Mouse (Mus musculus) megakaryocyte, adult 5-6 weeks (primary cell): ENCODE results near the gene Pms2. TPM values are rescaled to one million over a fixed set of nuclear protein-coding genes. Genes with fewer than 3 reads are reported as not detected.

Source experiments
- ATAC-seq: 2 replicates; pipeline ENCODE4 v1.8.0; 2016; ENCODE audit warnings: mild to moderate bottlenecking, inconsistent platforms; ENCODE audit not compliant: poor library complexity, severe bottlenecking
- total RNA-seq, 2 experiments: library from RNA; stranded (forward) in 1 of 2; stranded (reverse) in 1 of 2; fragments of 153-499, 151-499 nt in 1 of 2; fragments of 221-1000, 200-1000 nt in 1 of 2; gene quantifications; 2 replicates each; pipeline versions ENCODE4 v1.2.3 to v1.2.4; 2015 to 2017

Pms2 gene
- total RNA-seq, 2 experiments from 2014 or later = 10.3 to 35.3 TPM

DNA sequence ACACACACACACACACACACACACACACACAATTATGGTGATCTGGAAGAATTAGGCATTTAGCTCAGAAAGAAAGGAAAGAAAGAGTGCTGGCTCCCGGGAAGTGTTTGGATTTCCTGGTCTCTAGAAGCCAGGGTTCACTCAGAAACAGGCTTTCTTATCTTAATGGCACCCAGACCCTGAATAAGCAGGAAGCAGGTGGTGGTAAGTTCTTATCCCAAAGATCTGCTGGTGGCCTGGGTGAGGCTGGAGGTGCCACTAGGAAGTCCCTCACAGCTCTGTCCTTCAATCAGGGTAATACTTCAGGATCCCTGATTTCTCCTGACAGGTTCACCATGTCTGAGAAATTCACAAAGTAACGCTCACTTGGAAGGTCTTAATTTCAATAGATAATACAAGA, 72.6 kb downstream of the Pms2 start:
- ATAC-seq = no peak

Other genes starting within 250 kb of the Pms2 start
- gene Usp42, start 177.7 kb upstream of the Pms2 start, total RNA-seq (2015) = 14.8 and 16.0 TPM in 2 replicates
- gene Usp42, start 177.7 kb upstream of the Pms2 start, total RNA-seq (2017) = 7.7 and 8.0 TPM in 2 replicates
- 26.5 and 31.4 TPM in 2 replicates for gene Eif2ak1, start 92.2 kb upstream of the Pms2 start, total RNA-seq (2015)
- 49.0 and 58.6 TPM in 2 replicates for gene Eif2ak1, start 92.2 kb upstream of the Pms2 start, total RNA-seq (2017)
- gene Ankrd61, start 12.3 kb upstream of the Pms2 start, total RNA-seq (2015) = not detected in 2 replicates
- not detected in 2 replicates for gene Ankrd61, start 12.3 kb upstream of the Pms2 start, total RNA-seq (2017)
- gene Aimp2, start 117 bp upstream of the Pms2 start, total RNA-seq (2015) = 24.9 and 27.5 TPM in 2 replicates
- gene Aimp2, start 117 bp upstream of the Pms2 start, total RNA-seq (2017) = 34.2 and 45.4 TPM in 2 replicates
- gene Gm42421, start 18.2 kb downstream of the Pms2 start, total RNA-seq (2015) = not detected in 2 replicates
- 0.84 TPM in 1 of 2 replicates, not detected in the other for gene Gm42421, start 18.2 kb downstream of the Pms2 start, total RNA-seq (2017)
- gene Rsph10b, start 23.1 kb downstream of the Pms2 start, total RNA-seq (2015) = 0.46 TPM in 1 of 2 replicates, not detected in the other
- 0.33 TPM in 1 of 2 replicates, not detected in the other for gene Rsph10b, start 23.1 kb downstream of the Pms2 start, total RNA-seq (2017)
- gene Ccz1, start 104.9 kb downstream of the Pms2 start, total RNA-seq (2015) = 79.6 and 85.3 TPM in 2 replicates
- gene Ccz1, start 104.9 kb downstream of the Pms2 start, total RNA-seq (2017) = 98.3 and 103 TPM in 2 replicates
- gene Ocm, start 116.7 kb downstream of the Pms2 start, total RNA-seq (2015) = 0.36 TPM in 1 of 2 replicates, not detected in the other
- gene Ocm, start 116.7 kb downstream of the Pms2 start, total RNA-seq (2017) = not detected in 2 replicates
- 13.4 and 15.3 TPM in 2 replicates for gene Lmtk2, start 190.5 kb downstream of the Pms2 start, total RNA-seq (2015)
- 11.8 and 16.6 TPM in 2 replicates for gene Lmtk2, start 190.5 kb downstream of the Pms2 start, total RNA-seq (2017)